Comparison of ENCODE assay signal across 25 mouse cellular contexts in the genomic region with DNA sequence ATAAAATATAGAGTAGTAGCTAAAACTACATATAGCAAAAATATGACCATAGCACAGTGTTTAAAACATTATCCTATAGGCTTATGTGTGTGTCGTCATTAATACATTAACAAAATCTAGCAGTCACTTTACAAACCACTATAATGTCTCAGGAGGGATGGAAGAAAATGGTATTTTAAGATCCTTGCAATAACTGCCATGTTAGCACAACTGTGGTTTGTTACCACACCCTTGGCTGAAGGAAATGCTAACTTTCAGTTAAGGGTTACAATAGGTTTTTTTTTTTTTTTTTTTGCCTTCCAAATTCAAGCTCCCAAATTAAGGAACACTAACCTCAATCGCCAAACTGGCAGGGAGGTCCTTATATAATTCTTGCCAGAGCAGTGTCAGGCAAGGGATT.
DNase-seq lines count a peak whose midpoint lies in the region; ATAC-seq and TF ChIP-seq lines count a peak whose summit lies in the region.
"Had no signal": no experiment of that assay in that cellular context is flagged by ENCODE, and none has a peak within 500 bp of the region (broad histone marks: within the 10 kb centered on the region; RNA-seq: fewer than 3 reads in every experiment).

No protein-coding gene starts in this region.

- H3K9me3 ChIP-seq in forebrain, embryonic 14.5 days (replicated peaks; ENCODE audit: control insufficient read depth, low read length), result no peaks in the 10 kb centered on the region
- H3K9me3 ChIP-seq: embryonic facial prominence, embryonic 13.5 days; embryonic facial prominence, embryonic 15.5 days; forebrain, embryonic 12.5 days; forebrain, embryonic 15.5 days; G1E had no signal

- no peak for TF ChIP-seq CTCF in gastrocnemius, adult 2 months (IDR thresholded peaks at IDR 0.05)

- no peak overlapping the region for H3K4me3 ChIP-seq in gastrocnemius, adult 2 months
- H3K4me3 ChIP-seq in brown adipose tissue, adult 24 weeks (ENCODE audit: insufficient read depth, low read depth, low read length), result no peak overlapping the region
- H3K4me3 ChIP-seq in forebrain, embryonic 14.5 days (ENCODE audit: low read depth, low read length), result no peak overlapping the region
- H3K4me3 ChIP-seq: embryonic facial prominence, embryonic 13.5 days; embryonic facial prominence, embryonic 15.5 days; erythroblast, embryonic 14.5 days; forebrain, embryonic 10.5 days; forebrain, embryonic 12.5 days; forebrain, embryonic 15.5 days had no signal

- intact Hi-C loops in gastrocnemius, adult 2 months (cut with DNase I), result loop anchor here (5.0 kb wide), 2 partner anchors 100 to 180 kb away; no protein-coding TSS in a partner anchor

- 92% methylated on average over 2 of the region's 2 CpGs for WGBS in forebrain, embryonic 14.5 days

- no peak overlapping the region for H3K4me2 ChIP-seq in forebrain, embryonic 14.5 days (ENCODE audit: low read length)
- H3K4me2 ChIP-seq: embryonic facial prominence, embryonic 13.5 days; embryonic facial prominence, embryonic 15.5 days; forebrain, embryonic 12.5 days; forebrain, embryonic 15.5 days had no signal

- peak; percentile 56 for ATAC-seq in granulocyte monocyte progenitor cell, adult 5-6 weeks (replicated peaks; ENCODE audit: poor library complexity, severe bottlenecking)
- no peak for ATAC-seq in forebrain, embryonic 14.5 days
- ATAC-seq: activated CD4-positive, CD25-positive, alpha-beta regulatory T cell, adult 4 months; forebrain, embryonic 15.5 days; forebrain, postnatal 0 days; Patski had no signal

- no peaks in the 10 kb centered on the region for H3K27me3 ChIP-seq in forebrain, embryonic 14.5 days (replicated peaks; ENCODE audit: control insufficient read depth, insufficient read depth, low read length)
- H3K27me3 ChIP-seq: embryonic facial prominence, embryonic 13.5 days; embryonic facial prominence, embryonic 15.5 days; forebrain, embryonic 12.5 days; forebrain, embryonic 15.5 days; Patski had no signal

- no peak overlapping the region for H3K9ac ChIP-seq in forebrain, embryonic 14.5 days (ENCODE audit: low read length)
- H3K9ac ChIP-seq: embryonic facial prominence, embryonic 13.5 days; embryonic facial prominence, embryonic 15.5 days; forebrain, embryonic 12.5 days; forebrain, embryonic 15.5 days; forebrain, postnatal 0 days had no signal

- peak overlapping the region; percentile 92; the same call in 1 of the 2 replicates for H3K27ac ChIP-seq in gastrocnemius, adult 2 months
- H3K27ac ChIP-seq in brown adipose tissue, adult 24 weeks (replicated peaks; ENCODE audit: low read depth, low read length), result peak overlapping the region; percentile 46; the same call in 1 of the 2 replicates
- no peak overlapping the region for H3K27ac ChIP-seq in forebrain, embryonic 14.5 days (ENCODE audit: low read depth, low read length)
- H3K27ac ChIP-seq: embryonic facial prominence, embryonic 13.5 days; embryonic facial prominence, embryonic 15.5 days; forebrain, embryonic 10.5 days; forebrain, embryonic 12.5 days; forebrain, embryonic 15.5 days had no signal

- no peak for DNase-seq in gastrocnemius, adult 2 months
- DNase-seq in gastrocnemius, adult 18-20 months (ENCODE audit: low spot score), result no peak
- no peak for DNase-seq in adrenal gland, postnatal 10 days
- no peak for DNase-seq in urinary bladder, postnatal 36 days (ENCODE audit: low spot score in 2 of 2)
- DNase-seq in forebrain, embryonic 14.5 days (ENCODE audit: low spot score), result no peak
- DNase-seq: adrenal gland, postnatal 14 days; adrenal gland, postnatal 36 days; cerebellum, adult 11 months; cerebellum, adult 18-20 months; cerebellum, adult 8-10 months; cerebellum, adult 9-11 months; cerebellum, postnatal 14 days; embryo, embryonic 11 days; forebrain, postnatal 0 days had no signal

- H3K36me3 ChIP-seq in forebrain, embryonic 14.5 days (ENCODE audit: control insufficient read depth, insufficient read depth, low read length), result no peaks in the 10 kb centered on the region
- H3K36me3 ChIP-seq: embryonic facial prominence, embryonic 13.5 days; embryonic facial prominence, embryonic 15.5 days; forebrain, embryonic 10.5 days; forebrain, embryonic 12.5 days; forebrain, embryonic 15.5 days; G1E had no signal

- H3K4me1 ChIP-seq in brown adipose tissue, adult 24 weeks (ENCODE audit: control insufficient read depth, insufficient read depth, insufficient read length, low read length), result peaks cover 30% of the 10 kb centered on the region
- H3K4me1 ChIP-seq in forebrain, embryonic 14.5 days (ENCODE audit: control insufficient read depth, insufficient read depth, low read length), result no peaks in the 10 kb centered on the region
- H3K4me1 ChIP-seq: forebrain, embryonic 12.5 days; forebrain, embryonic 15.5 days had no signal
